Mouse (Mus musculus) ovary, adult 18-20 months (tissue): ENCODE results near the gene Xpot.

Source experiments
- DNase-seq: peaks from one replicate; pipeline ENCODE4 v3.0.0; 2022; ENCODE audit warnings: low spot score, mixed read lengths

Xpot gene

DNA sequence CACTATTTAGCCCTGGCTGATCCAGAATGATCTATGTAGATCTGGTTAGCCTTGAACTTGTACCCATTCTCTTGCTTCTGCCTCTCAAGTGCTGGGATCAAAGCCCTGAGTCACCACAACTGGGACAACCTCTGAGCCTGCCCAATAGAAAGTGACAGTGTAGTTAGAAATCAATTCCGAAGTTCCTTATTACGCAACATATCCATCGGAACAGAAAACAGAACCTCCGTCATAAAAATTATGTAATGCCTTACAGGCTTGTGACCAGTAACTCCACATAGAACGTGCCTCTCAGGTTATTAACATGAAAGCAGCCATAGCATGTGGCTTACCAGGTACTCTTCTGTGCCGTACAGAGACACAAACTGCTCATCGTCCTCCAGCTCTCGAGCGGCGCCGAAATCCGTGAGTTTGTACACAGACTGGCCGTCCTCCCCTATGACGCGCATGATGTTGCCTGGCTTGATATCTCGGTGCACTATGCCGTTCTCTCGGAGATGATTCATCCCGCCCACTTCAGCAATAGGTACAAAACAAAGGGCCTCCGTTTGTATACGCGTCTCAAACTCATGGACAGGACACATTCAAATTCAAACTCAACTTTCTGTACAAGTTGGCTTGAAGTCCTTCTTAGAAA is 54.5 kb downstream of the Xpot start:
- DNase-seq = no peak

GRCm38 (mm10) chr10:121571031-121571430 is 55.1 kb downstream of the Xpot start:
- no peak for DNase-seq

DNA sequence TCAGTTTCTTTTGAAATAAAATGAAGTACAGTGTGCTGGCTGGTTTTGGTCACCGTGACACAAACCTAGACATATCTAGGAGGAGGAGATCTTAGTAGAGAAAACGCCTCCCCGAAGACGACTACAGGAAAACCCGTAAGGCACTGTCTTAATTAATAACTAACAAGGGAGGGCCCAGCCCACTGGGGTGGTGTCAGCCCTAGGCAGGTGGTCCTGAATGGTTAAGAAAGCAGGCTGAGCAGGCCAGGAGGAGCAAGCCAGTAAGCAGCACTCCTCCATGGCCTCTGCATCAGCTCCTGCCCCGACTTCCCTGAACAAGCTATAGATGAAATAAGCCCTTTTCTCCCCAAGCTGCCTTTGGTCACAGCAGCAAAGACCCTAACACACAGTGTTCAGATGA is 56.3 kb downstream of the Xpot start:
- no peak for DNase-seq

DNA sequence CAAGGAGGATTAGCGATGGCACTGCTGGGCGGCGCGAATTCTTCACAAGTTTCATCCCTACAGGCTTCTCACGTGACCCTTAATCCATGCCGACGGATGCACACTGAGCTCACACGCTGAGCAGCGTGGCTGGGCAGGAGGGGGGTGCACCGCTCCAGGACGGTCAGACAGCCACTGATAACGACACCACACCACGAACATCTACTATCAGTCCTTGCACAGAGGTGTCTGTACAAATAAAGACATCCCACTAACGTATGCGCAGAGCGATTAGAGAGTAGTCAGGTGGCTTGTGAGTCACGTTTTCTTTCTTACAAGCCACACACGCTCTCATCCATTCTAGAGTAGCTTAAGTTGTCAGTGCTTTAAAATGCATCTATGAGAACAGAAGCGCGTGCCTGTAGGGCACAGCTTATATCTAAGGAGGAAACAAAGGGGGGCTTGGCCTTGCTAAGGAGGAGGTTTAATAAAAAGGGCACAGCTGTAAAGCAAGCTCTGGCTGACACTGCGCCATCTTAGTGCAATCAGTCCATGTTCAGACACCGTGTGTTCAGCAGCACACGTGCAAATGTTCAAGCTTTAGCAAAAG is 57.0 kb downstream of the Xpot start:
- no peak for DNase-seq

- no peak for DNase-seq
These were observed 57.6 kb downstream of the Xpot start for GRCm38 (mm10) chr10:121568534-121568933.

DNA sequence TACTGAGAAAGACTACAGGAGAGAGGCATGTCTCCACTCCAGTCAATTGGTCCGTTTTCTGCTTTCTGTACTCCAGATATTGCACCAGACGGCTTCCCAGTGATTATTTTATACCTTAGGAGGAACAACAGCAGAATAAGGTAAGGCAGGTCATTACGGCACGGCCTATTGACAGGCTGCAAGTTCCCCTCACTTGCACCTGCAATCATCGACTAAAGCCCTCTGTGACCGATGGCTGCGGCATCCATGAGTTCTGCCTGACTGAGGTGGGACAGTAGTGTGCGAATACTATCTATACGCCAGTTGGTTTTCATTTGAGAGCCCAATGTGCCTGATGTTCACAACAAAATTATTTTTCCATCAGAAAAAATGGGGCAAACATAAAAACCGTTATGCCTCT is 58.1 kb downstream of the Xpot start:
- DNase-seq = no peak

GRCm38 (mm10) chr10:121564447-121564846 is 61.7 kb downstream of the Xpot start:
- no peak for DNase-seq

GRCm38 (mm10) chr10:121558231-121558630 is 67.9 kb downstream of the Xpot start:
- no peak for DNase-seq

DNA sequence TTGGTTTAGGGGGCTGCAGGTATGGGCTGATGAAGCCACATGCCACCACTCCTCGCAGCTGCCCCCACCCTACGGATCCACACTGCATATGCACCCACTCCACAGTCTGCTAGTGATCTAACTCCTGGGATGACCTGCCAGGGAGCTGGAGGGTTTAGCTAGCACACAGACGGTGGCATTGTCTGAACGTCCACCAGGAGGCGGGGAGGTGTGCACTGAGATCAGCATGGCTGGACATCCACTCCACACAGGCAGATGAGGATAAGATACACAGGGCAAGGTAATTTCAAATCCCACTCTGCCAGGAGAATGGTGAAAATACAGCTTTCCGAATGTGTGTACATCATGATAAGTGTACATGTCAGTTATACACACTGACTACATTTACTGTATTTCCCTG is 69.9 kb downstream of the Xpot start:
- DNase-seq = no peak

GRCm38 (mm10) chr10:121550334-121550733 is 75.8 kb downstream of the Xpot start:
- DNase-seq = no peak

GRCm38 (mm10) chr10:121549670-121550069 is 76.5 kb downstream of the Xpot start:
- DNase-seq = no peak

DNA sequence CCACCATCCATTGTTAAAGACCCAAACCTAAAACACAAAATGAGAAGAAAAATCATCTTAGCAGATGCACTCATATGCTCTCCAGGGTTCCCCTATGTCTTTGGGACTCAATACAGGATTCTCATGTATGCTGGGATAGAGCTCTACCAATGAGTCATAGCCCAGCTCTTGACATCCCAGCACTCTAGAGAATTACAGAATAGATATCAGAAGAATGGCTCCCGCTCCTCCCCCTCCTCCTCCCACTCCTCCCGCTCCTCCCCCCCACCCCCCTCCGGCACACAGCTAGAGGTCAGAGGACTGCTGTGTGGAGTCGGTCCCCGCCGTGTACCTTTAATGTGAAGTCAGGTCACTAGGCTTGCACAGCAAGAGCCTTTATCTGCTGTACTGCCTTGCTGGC is 79.0 kb downstream of the Xpot start:
- DNase-seq = no peak

DNA sequence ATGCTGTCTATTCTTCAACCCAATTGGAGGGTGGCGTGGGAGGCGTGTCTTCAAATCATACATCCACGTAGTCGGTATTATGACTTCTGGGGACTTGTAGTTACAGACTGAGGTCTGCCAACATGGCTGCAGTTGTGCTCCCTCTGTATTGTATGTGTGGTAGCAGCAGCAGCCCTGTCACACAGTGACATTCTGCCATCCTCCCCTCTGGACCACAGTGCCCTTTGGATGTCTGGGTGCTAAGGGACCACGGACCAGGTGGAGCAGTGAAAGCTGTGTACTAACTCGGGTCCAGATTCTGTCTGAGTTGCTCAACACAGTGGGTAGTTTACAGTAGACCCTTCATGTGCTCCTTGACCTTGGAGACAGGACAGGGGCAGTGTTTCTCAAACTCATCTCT is 82.6 kb downstream of the Xpot start:
- no peak for DNase-seq

- no peak for DNase-seq
These were observed 84.0 kb downstream of the Xpot start for GRCm38 (mm10) chr10:121542156-121542555.
